Comparison of ENCODE assay signal across 15 mouse cellular contexts in the genomic region with DNA sequence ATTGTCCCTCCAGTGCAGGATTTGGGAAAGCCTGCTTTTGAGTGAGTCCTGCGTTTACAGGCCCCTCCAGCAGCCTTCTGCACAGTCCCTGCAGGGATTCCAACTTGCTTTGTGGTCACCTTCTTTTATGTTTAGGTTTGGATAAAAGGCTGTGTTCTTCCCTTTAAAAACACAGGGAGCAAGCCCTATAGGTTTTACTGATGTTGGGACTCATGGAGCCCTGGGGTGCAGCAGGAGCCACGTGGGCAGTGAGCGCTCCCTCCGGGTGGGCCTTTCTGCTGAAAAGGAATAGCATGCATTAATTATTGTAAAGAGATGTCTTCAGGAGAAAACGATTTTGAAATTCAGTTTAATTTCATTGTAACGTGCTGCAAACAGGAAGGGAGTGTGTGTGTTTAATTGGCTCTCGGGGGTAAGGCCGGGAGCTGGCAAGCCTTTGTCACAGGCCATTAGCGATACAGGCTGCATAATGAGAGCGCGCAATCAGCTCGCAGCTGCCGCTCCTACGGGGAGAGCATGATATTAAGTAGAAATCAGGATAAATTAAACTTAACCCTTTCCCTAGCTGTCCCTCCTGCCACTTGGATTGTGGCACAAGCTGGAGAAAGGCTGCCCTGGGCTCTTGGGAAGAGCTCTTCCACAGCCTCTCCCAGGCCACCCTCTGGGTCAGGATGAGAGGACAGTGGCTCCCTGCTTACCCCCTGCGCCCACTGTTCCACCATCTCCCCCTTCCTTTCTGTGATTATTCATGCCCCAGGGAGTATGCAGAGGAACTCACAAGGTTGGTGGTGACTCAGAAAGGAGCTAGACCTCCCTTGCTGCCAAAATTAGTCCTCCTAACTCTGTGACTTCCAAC. TPM values are rescaled to one million over a fixed set of nuclear protein-coding genes. Genes with fewer than 3 reads are reported as not detected.
DNase-seq lines count a peak whose midpoint lies in the region; ATAC-seq lines count a peak whose summit lies in the region.
"Had no signal": no experiment of that assay in that cellular context is flagged by ENCODE, and none has a peak within 500 bp of the region (broad histone marks: within the 10 kb centered on the region; RNA-seq: fewer than 3 reads in every experiment).

No protein-coding gene starts in this region.

- no peaks in the 10 kb centered on the region for H3K9me3 ChIP-seq in kidney, embryonic 16.5 days (ENCODE audit: low read length)
- H3K9me3 ChIP-seq in embryonic facial prominence, embryonic 10.5 days: no peaks in the 10 kb centered on the region
- H3K9me3 ChIP-seq in hindbrain, embryonic 14.5 days (ENCODE audit: control insufficient read depth, low read length): no peaks in the 10 kb centered on the region
- H3K9me3 ChIP-seq in neural tube, embryonic 12.5 days: no peaks in the 10 kb centered on the region
- H3K9me3 ChIP-seq: embryonic facial prominence, embryonic 12.5 days; liver, embryonic 13.5 days; stomach, embryonic 15.5 days had no signal

- WGBS in kidney, embryonic 16.5 days: 28% methylated on average over 15 of the region's 15 CpGs
- 25% methylated on average over 15 of the region's 15 CpGs for WGBS in embryonic facial prominence, embryonic 10.5 days
- 9% methylated on average over 15 of the region's 15 CpGs for WGBS in hindbrain, embryonic 14.5 days
- WGBS in neural tube, embryonic 12.5 days: 7% methylated on average over 15 of the region's 15 CpGs

- no peak overlapping the region for H3K4me3 ChIP-seq in kidney, embryonic 16.5 days (ENCODE audit: low read length)
- no peak overlapping the region for H3K4me3 ChIP-seq in embryonic facial prominence, embryonic 10.5 days
- H3K4me3 ChIP-seq in hindbrain, embryonic 14.5 days (replicated peaks; ENCODE audit: low read length): no peak overlapping the region
- H3K4me3 ChIP-seq in neural tube, embryonic 12.5 days: no peak overlapping the region
- H3K4me3 ChIP-seq: embryonic facial prominence, embryonic 12.5 days; liver, embryonic 13.5 days; myocyte; stomach, embryonic 15.5 days had no signal

- no peak overlapping the region for H3K9ac ChIP-seq in kidney, embryonic 16.5 days (replicated peaks; ENCODE audit: low read length)
- peak overlapping the region; percentile 4; the same call in 1 of the 2 replicates for H3K9ac ChIP-seq in hindbrain, embryonic 14.5 days
- 0 out of 2 replicates have a peak overlapping the region, but pooled peaks have one; percentile 14 for H3K9ac ChIP-seq in neural tube, embryonic 12.5 days
- H3K9ac ChIP-seq: embryonic facial prominence, embryonic 12.5 days; liver, embryonic 13.5 days; stomach, embryonic 15.5 days had no signal

- H3K4me1 ChIP-seq in kidney, embryonic 16.5 days (ENCODE audit: insufficient read depth, low read length): peaks cover 28% of the 10 kb centered on the region
- peaks cover 34% of the 10 kb centered on the region for H3K4me1 ChIP-seq in embryonic facial prominence, embryonic 10.5 days
- peaks cover 51% of the 10 kb centered on the region for H3K4me1 ChIP-seq in hindbrain, embryonic 14.5 days (replicated peaks; ENCODE audit: control insufficient read depth, insufficient read depth, low read length)
- peaks cover 58% of the 10 kb centered on the region for H3K4me1 ChIP-seq in neural tube, embryonic 12.5 days
- H3K4me1 ChIP-seq: liver, embryonic 13.5 days; stomach, embryonic 15.5 days had no signal

- 0 out of 2 replicates have a peak overlapping the region, but pooled peaks have one; percentile 5 for H3K4me2 ChIP-seq in kidney, embryonic 16.5 days (replicated peaks; ENCODE audit: low read depth, low read length)
- H3K4me2 ChIP-seq in hindbrain, embryonic 14.5 days (replicated peaks): peak overlapping the region; percentile 35
- H3K4me2 ChIP-seq in neural tube, embryonic 12.5 days (replicated peaks): peak overlapping the region; percentile 37
- H3K4me2 ChIP-seq: embryonic facial prominence, embryonic 12.5 days; liver, embryonic 13.5 days; stomach, embryonic 15.5 days had no signal

- ATAC-seq in kidney, embryonic 16.5 days (ENCODE audit: low FRiP score, low TSS enrichment): no peak
- ATAC-seq in hindbrain, embryonic 14.5 days (ENCODE audit: low FRiP score): peak; percentile 88
- peak; percentile 85 for ATAC-seq in neural tube, embryonic 12.5 days (ENCODE audit: low FRiP score, low read depth)
- ATAC-seq: intestine, embryonic 16.5 days had no signal

- H3K27me3 ChIP-seq in kidney, embryonic 16.5 days (ENCODE audit: insufficient read depth, low read length): no peaks in the 10 kb centered on the region
- H3K27me3 ChIP-seq in embryonic facial prominence, embryonic 10.5 days (replicated peaks; ENCODE audit: low read depth, poor library complexity, severe bottlenecking): peaks cover 37% of the 10 kb centered on the region
- H3K27me3 ChIP-seq in hindbrain, embryonic 14.5 days (ENCODE audit: control insufficient read depth, insufficient read depth, low read length): no peaks in the 10 kb centered on the region
- no peaks in the 10 kb centered on the region for H3K27me3 ChIP-seq in neural tube, embryonic 12.5 days (replicated peaks)
- H3K27me3 ChIP-seq: embryonic facial prominence, embryonic 12.5 days; liver, embryonic 13.5 days; stomach, embryonic 15.5 days had no signal

- no peak for DNase-seq in kidney, postnatal 36 days
- DNase-seq in embryonic facial prominence, embryonic 10.5 days (ENCODE audit: low spot score): peak; percentile 28
- DNase-seq in hindbrain, embryonic 14.5 days (ENCODE audit: low spot score): peak; percentile 75
- DNase-seq in thymus, postnatal 14 days: no peak
- DNase-seq in spleen, postnatal 4 days (ENCODE audit: low spot score in 2 of 2): no peak
- no peak for DNase-seq in spleen, adult 12 weeks (ENCODE audit: low spot score)
- DNase-seq: adrenal gland, adult 8-10 months; liver, embryonic 13.5 days had no signal

- no peak overlapping the region for H3K27ac ChIP-seq in kidney, embryonic 16.5 days (ENCODE audit: low read length)
- peak overlapping the region; percentile 27; the same call in 1 of the 2 replicates for H3K27ac ChIP-seq in embryonic facial prominence, embryonic 10.5 days (replicated peaks)
- H3K27ac ChIP-seq in hindbrain, embryonic 14.5 days: peak overlapping the region; percentile 93
- H3K27ac ChIP-seq in neural tube, embryonic 12.5 days: peak overlapping the region; percentile 86
- H3K27ac ChIP-seq: embryonic facial prominence, embryonic 12.5 days; liver, embryonic 13.5 days; stomach, embryonic 15.5 days had no signal

- H3K36me3 ChIP-seq in kidney, embryonic 16.5 days (ENCODE audit: insufficient read depth, low read length): no peaks in the 10 kb centered on the region; the same call in 1 of the 2 replicates
- peaks cover 15% of the 10 kb centered on the region for H3K36me3 ChIP-seq in embryonic facial prominence, embryonic 10.5 days (replicated peaks)
- 0 out of 2 replicates have a peak, but pooled peaks cover 3% of the 10 kb centered on the region for H3K36me3 ChIP-seq in hindbrain, embryonic 14.5 days (replicated peaks; ENCODE audit: control insufficient read depth, insufficient read depth)
- H3K36me3 ChIP-seq in neural tube, embryonic 12.5 days: peaks cover 4% of the 10 kb centered on the region; the same call in 1 of the 2 replicates
- H3K36me3 ChIP-seq: embryonic facial prominence, embryonic 12.5 days; liver, embryonic 13.5 days; stomach, embryonic 15.5 days had no signal

RNA-seq across cellular contexts. Expression of gene Acsf3, which starts 28.8 kb away (rescaled TPM):
- polyA plus RNA-seq in kidney, embryonic 16.5 days (2015; fragmentation: Nextera tagmentation; extraction: Ambion mirVana): 22.7 and 22.9 TPM in 2 replicates
- polyA plus RNA-seq in embryonic facial prominence, embryonic 10.5 days (2016; fragmentation: Nextera tagmentation; extraction: Ambion mirVana): 15.9 and 16.4 TPM in 2 replicates
- polyA plus RNA-seq in hindbrain, embryonic 14.5 days (2014; fragmentation: Nextera tagmentation; extraction: Ambion mirVana): 14.5 and 16.5 TPM in 2 replicates
- polyA plus RNA-seq in neural tube, embryonic 12.5 days (2016; fragmentation: Nextera tagmentation; extraction: Ambion mirVana): 16.6 and 18.3 TPM in 2 replicates

RNA-seq across cellular contexts. Expression of gene Cdh15, which starts 43.6 kb away (rescaled TPM):
- 1.3 and 1.8 TPM in 2 replicates for polyA plus RNA-seq in kidney, embryonic 16.5 days (2015; fragmentation: Nextera tagmentation; extraction: Ambion mirVana)
- polyA plus RNA-seq in embryonic facial prominence, embryonic 10.5 days (2016; fragmentation: Nextera tagmentation; extraction: Ambion mirVana): 1.7 and 2.0 TPM in 2 replicates
- 1.5 TPM in 2 replicates for polyA plus RNA-seq in hindbrain, embryonic 14.5 days (2014; fragmentation: Nextera tagmentation; extraction: Ambion mirVana)
- 5.4 and 7.2 TPM in 2 replicates for polyA plus RNA-seq in neural tube, embryonic 12.5 days (2016; fragmentation: Nextera tagmentation; extraction: Ambion mirVana)
- polyA plus RNA-seq: gonadal fat pad, adult 2 months had no signal

Comparison
In these comparisons a context has a peak if more than half of its experiments do, and no peak if none do; other contexts are left out.
1. DNase-seq: peak in embryonic facial prominence, embryonic 10.5 days (single experiment) and hindbrain, embryonic 14.5 days (single experiment); none in kidney, postnatal 36 days (0 of 2), thymus, postnatal 14 days (single experiment), spleen, postnatal 4 days (0 of 2) and spleen, adult 12 weeks (single experiment).
2. Peak in every context shown above with its lines, with median percentiles within 50 percentile points of each other: H3K4me2 ChIP-seq.